Comparison of ENCODE assay signal across 10 mouse cellular contexts in the genomic region with DNA sequence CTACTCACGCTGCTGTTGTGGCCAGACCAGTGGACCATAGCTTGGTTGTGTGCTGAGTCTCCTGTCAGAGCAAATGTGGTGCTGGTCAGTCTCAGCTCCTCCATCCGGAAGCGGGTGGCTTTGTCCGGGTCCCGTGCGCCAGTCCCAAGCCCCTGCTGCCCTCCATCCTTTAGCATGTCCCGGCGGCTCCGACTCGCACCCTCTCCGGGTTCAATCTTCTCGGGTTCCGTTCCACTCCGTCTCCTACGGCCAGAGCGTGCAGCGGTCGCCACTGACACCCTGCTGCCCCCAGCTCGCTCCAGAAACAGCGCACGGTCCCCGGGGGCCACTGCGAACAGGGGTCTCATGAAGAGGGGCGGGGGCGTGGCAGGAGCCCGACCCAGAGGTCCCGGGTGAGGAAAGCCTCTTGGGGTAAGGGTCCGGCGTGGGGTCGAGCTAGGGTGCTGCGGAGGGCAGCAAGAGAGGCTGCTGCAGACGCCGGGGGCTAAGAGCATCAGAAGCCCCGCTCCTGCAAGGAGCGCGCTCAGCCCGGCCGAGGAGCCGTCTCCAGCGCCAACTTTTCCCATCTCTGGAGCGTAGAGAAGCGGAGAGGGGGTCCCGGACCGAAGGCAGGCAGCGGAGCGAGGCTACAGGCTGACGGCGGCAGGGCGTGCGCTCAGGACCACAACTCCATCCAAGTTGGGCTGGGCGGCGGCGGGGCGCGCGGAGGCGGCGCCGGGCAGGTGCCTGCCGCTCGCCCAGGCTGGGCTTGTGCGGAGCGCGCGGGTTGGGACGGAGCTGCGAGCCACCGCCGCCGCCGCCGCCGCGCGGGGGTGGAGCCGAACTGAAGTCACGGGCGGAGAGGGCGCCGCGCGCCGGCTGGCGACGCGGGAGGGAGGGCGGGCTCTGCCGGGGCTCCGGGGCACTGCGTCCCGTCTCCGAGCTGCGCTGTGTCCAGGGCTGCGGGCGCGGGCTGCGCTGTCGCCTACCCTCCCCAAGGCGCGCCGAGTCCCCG. TPM values are rescaled to one million over a fixed set of nuclear protein-coding genes. Genes with fewer than 3 reads are reported as not detected.
A peak's percentile ranks its signal among the peaks of the same experiment; 100 is the strongest.
DNase-seq lines count a peak whose midpoint lies in the region; ATAC-seq and TF ChIP-seq lines count a peak whose summit lies in the region.
"Had no signal": no experiment of that assay in that cellular context is flagged by ENCODE, and none has a peak within 500 bp of the region (broad histone marks: within the 10 kb centered on the region; RNA-seq: fewer than 3 reads in every experiment).

Gene Sorcs1 (minus strand): TSS at position 744 of the 994 bp plus-strand sequence.

- peak within 1 kb of the TSS; percentile 59 for H3K4me3 ChIP-seq in lung, embryonic 16.5 days (ENCODE audit: low read length)
- H3K4me3 ChIP-seq in embryonic facial prominence, embryonic 10.5 days, result peak within 1 kb of the TSS; percentile 64
- peak within 1 kb of the TSS; percentile 66 for H3K4me3 ChIP-seq in heart, embryonic 13.5 days
- H3K4me3 ChIP-seq in kidney, postnatal 0 days (replicated peaks; ENCODE audit: low read depth, low read length), result peak within 1 kb of the TSS; percentile 57
- H3K4me3 ChIP-seq in liver, embryonic 13.5 days (replicated peaks), result peak within 1 kb of the TSS; percentile 45

- no peaks in the 10 kb centered on the region for H3K9me3 ChIP-seq in lung, embryonic 16.5 days (ENCODE audit: control insufficient read depth, low read length)
- no peaks in the 10 kb centered on the region for H3K9me3 ChIP-seq in embryonic facial prominence, embryonic 10.5 days
- no peaks in the 10 kb centered on the region for H3K9me3 ChIP-seq in heart, embryonic 13.5 days
- H3K9me3 ChIP-seq in kidney, postnatal 0 days (replicated peaks; ENCODE audit: low read length), result no peaks in the 10 kb centered on the region
- no peaks in the 10 kb centered on the region for H3K9me3 ChIP-seq in liver, embryonic 13.5 days (replicated peaks)

- H3K4me2 ChIP-seq in lung, embryonic 16.5 days (ENCODE audit: low read depth, low read length), result peak within 1 kb of the TSS; percentile 96
- H3K4me2 ChIP-seq in heart, embryonic 13.5 days, result peak within 1 kb of the TSS; percentile 90
- peak within 1 kb of the TSS; percentile 99 for H3K4me2 ChIP-seq in kidney, postnatal 0 days (ENCODE audit: low read length)
- peak within 1 kb of the TSS; percentile 60 for H3K4me2 ChIP-seq in liver, embryonic 13.5 days

- no peaks in the 10 kb centered on the region for H3K36me3 ChIP-seq in lung, embryonic 16.5 days (ENCODE audit: control insufficient read depth, insufficient read depth, low read length)
- H3K36me3 ChIP-seq in embryonic facial prominence, embryonic 10.5 days (replicated peaks), result no peaks in the 10 kb centered on the region
- H3K36me3 ChIP-seq in heart, embryonic 13.5 days, result no peaks in the 10 kb centered on the region
- H3K36me3 ChIP-seq in kidney, postnatal 0 days (ENCODE audit: insufficient read depth, low read length), result no peaks in the 10 kb centered on the region
- no peaks in the 10 kb centered on the region for H3K36me3 ChIP-seq in liver, embryonic 13.5 days

- H3K27me3 ChIP-seq in lung, embryonic 16.5 days (ENCODE audit: control insufficient read depth, insufficient read depth, low read depth, low read length), result peaks cover 19% of the 10 kb centered on the region
- peaks cover 60% of the 10 kb centered on the region for H3K27me3 ChIP-seq in embryonic facial prominence, embryonic 10.5 days (replicated peaks; ENCODE audit: low read depth, poor library complexity, severe bottlenecking)
- H3K27me3 ChIP-seq in heart, embryonic 13.5 days (replicated peaks), result peaks cover 60% of the 10 kb centered on the region
- peaks cover 9% of the 10 kb centered on the region for H3K27me3 ChIP-seq in kidney, postnatal 0 days (ENCODE audit: insufficient read depth, low read length)
- peaks cover 26% of the 10 kb centered on the region for H3K27me3 ChIP-seq in liver, embryonic 13.5 days

- H3K4me1 ChIP-seq in lung, embryonic 16.5 days (replicated peaks; ENCODE audit: control insufficient read depth, insufficient read depth, low read length), result no peaks in the 10 kb centered on the region
- peaks cover 9% of the 10 kb centered on the region; the same call in 1 of the 2 replicates for H3K4me1 ChIP-seq in embryonic facial prominence, embryonic 10.5 days
- peaks cover 10% of the 10 kb centered on the region; the same call in 1 of the 2 replicates for H3K4me1 ChIP-seq in heart, embryonic 13.5 days
- no peaks in the 10 kb centered on the region; the same call in 1 of the 2 replicates for H3K4me1 ChIP-seq in kidney, postnatal 0 days (replicated peaks; ENCODE audit: insufficient read depth, low read length)
- no peaks in the 10 kb centered on the region for H3K4me1 ChIP-seq in liver, embryonic 13.5 days (replicated peaks)

- no peak for DNase-seq in lung, adult 18-20 months
- peak; percentile 82 for DNase-seq in embryonic facial prominence, embryonic 10.5 days (ENCODE audit: low spot score)
- DNase-seq in kidney, postnatal 0 days (ENCODE audit: low spot score), result peak; percentile 68
- no peak for DNase-seq in liver, embryonic 13.5 days
- DNase-seq in retina, embryonic 14.5 days (ENCODE audit: low spot score), result peak; percentile 81

- peak within 1 kb of the TSS; percentile 62 for H3K9ac ChIP-seq in lung, embryonic 16.5 days (ENCODE audit: low read length)
- peak within 1 kb of the TSS; percentile 76 for H3K9ac ChIP-seq in heart, embryonic 13.5 days
- peak within 1 kb of the TSS; percentile 43 for H3K9ac ChIP-seq in kidney, postnatal 0 days (ENCODE audit: low read depth, low read length)
- H3K9ac ChIP-seq in liver, embryonic 13.5 days, result no peak within 1 kb of the TSS

- WGBS in lung, embryonic 16.5 days, result under 1% methylated on average over 67 of the region's 102 CpGs
- under 1% methylated on average over 92 of the region's 102 CpGs for WGBS in embryonic facial prominence, embryonic 10.5 days
- under 1% methylated on average over 74 of the region's 102 CpGs for WGBS in heart, embryonic 13.5 days
- WGBS in kidney, postnatal 0 days, result under 1% methylated on average over 83 of the region's 102 CpGs
- under 1% methylated on average over 99 of the region's 102 CpGs for WGBS in liver, embryonic 13.5 days (ENCODE audit: insufficient replicate concordance)

- ATAC-seq in lung, embryonic 16.5 days (ENCODE audit: low read depth), result peak; percentile 92
- ATAC-seq in heart, embryonic 13.5 days (ENCODE audit: extremely low read depth, insufficient number of reproducible peaks, low FRiP score, low TSS enrichment), result peak; percentile 73
- peak; percentile 86 for ATAC-seq in kidney, postnatal 0 days (replicated peaks; ENCODE audit: low FRiP score, low read depth)
- 0 out of 2 replicates have a peak, but pooled peaks have one; percentile 45 for ATAC-seq in liver, embryonic 13.5 days (ENCODE audit: low read depth)
- no peak for ATAC-seq in monocyte, adult 5-6 weeks (replicated peaks; ENCODE audit: insufficient number of reproducible peaks, low FRiP score, low TSS enrichment, poor library complexity, severe bottlenecking)

- no peak for TF ChIP-seq CTCF in kidney, postnatal 0 days (IDR thresholded peaks at IDR 0.05; ENCODE audit: low read depth)

- H3K27ac ChIP-seq in lung, embryonic 16.5 days (ENCODE audit: low read length), result no peak within 1 kb of the TSS
- H3K27ac ChIP-seq in embryonic facial prominence, embryonic 10.5 days (replicated peaks), result peak within 1 kb of the TSS; percentile 75
- no peak within 1 kb of the TSS for H3K27ac ChIP-seq in heart, embryonic 13.5 days (replicated peaks)
- H3K27ac ChIP-seq in kidney, postnatal 0 days, result no peak within 1 kb of the TSS
- no peak within 1 kb of the TSS for H3K27ac ChIP-seq in liver, embryonic 13.5 days

RNA-seq across cellular contexts. Expression of gene Sorcs1, which starts in this region (rescaled TPM):
- 0.67 and 0.75 TPM in 2 replicates for polyA plus RNA-seq in lung, embryonic 16.5 days (2015; fragmentation: Nextera tagmentation; extraction: Ambion mirVana)
- polyA plus RNA-seq in embryonic facial prominence, embryonic 10.5 days (2016; fragmentation: Nextera tagmentation; extraction: Ambion mirVana), result 2.2 and 2.4 TPM in 2 replicates
- 0.49 and 0.60 TPM in 2 replicates for polyA plus RNA-seq in heart, embryonic 13.5 days (2015; fragmentation: Nextera tagmentation; extraction: Ambion mirVana)
- polyA plus RNA-seq in kidney, postnatal 0 days (2015; fragmentation: Nextera tagmentation; extraction: Ambion mirVana), result 2.8 TPM in 2 replicates
- 0.30 and 0.34 TPM in 2 replicates for polyA plus RNA-seq in liver, embryonic 13.5 days (2015; fragmentation: Nextera tagmentation; extraction: Ambion mirVana)
- not detected in 3 replicates for total RNA-seq in monocyte, adult 5-6 weeks (2017)
- total RNA-seq: MEL; neutrophil, adult 5-6 weeks had no signal

Comparison
In these comparisons a context has a peak if more than half of its experiments do, and no peak if none do; other contexts are left out.
1. Peak in ATAC-seq, H3K4me3 ChIP-seq, H3K9ac ChIP-seq and H3K4me2 ChIP-seq in lung, embryonic 16.5 days; RNA of the gene not detected or under 1 TPM.
2. Peak in ATAC-seq, H3K4me3 ChIP-seq, H3K9ac ChIP-seq and H3K4me2 ChIP-seq in heart, embryonic 13.5 days; RNA of the gene not detected or under 1 TPM.
3. Peak in ATAC-seq, H3K4me3 ChIP-seq and H3K4me2 ChIP-seq in liver, embryonic 13.5 days; RNA of the gene not detected or under 1 TPM.
4. DNase-seq: peak in embryonic facial prominence, embryonic 10.5 days (single experiment), kidney, postnatal 0 days (single experiment) and retina, embryonic 14.5 days (single experiment); none in lung, adult 18-20 months (0 of 2) and liver, embryonic 13.5 days (single experiment).
5. Peak in every context shown above with its lines, with median percentiles within 50 percentile points of each other: H3K4me2 ChIP-seq and H3K4me3 ChIP-seq.